Mouse (Mus musculus) stomach, postnatal 0 days (tissue): ENCODE measurements around the gene Psen2. TPM values are rescaled to one million over a fixed set of nuclear protein-coding genes. Genes with fewer than 3 reads are reported as not detected.

Experiments used
- ATAC-seq: fragments of 200-750 bp; cut with Nextera tagmentation; 2 replicates; pipeline ENCODE4 v1.8.0; 2017; ENCODE audit not compliant: low FRiP score, low TSS enrichment
- DNase-seq: peaks from one replicate; pipeline ENCODE4 v3.0.0-alpha.2; 2016; ENCODE audit warnings: low spot score
- H3K27ac ChIP-seq: fragments of 300-500 bp; sonication (generic); replicated peaks from 2 replicates; pipeline ENCODE4 v1.5.1; 2014; ENCODE audit warnings: mild to moderate bottlenecking, control low read depth
- H3K27me3 ChIP-seq: fragments of 300-500 bp; sonication (generic); 2 replicates; pipeline ENCODE4 v1.6.1; 2014; ENCODE audit warnings: low read length; ENCODE audit not compliant: control insufficient read depth, insufficient read depth
- H3K36me3 ChIP-seq: fragments of 300-500 bp; sonication (generic); 2 replicates; pipeline ENCODE4 v1.6.1; 2014; ENCODE audit warnings: low read length, mixed read lengths; ENCODE audit not compliant: control insufficient read depth, insufficient read depth
- H3K4me1 ChIP-seq: fragments of 300-500 bp; sonication (generic); replicated peaks from 2 replicates; pipeline ENCODE4 v1.6.1; 2014; ENCODE audit warnings: antibody characterized with exemption; ENCODE audit not compliant: control insufficient read depth, insufficient read depth
- H3K4me2 ChIP-seq: fragments of 300-500 bp; sonication (generic); replicated peaks from 2 replicates; pipeline ENCODE4 v1.6.1; 2014; ENCODE audit warnings: low read depth, mild to moderate bottlenecking, control low read depth, moderate library complexity
- H3K4me3 ChIP-seq: fragments of 300-500 bp; sonication (generic); 2 replicates; pipeline ENCODE4 v1.5.1; 2014; ENCODE audit warnings: low read depth, low read length, control low read depth
- H3K9ac ChIP-seq: fragments of 300-500 bp; sonication (generic); 2 replicates; pipeline ENCODE4 v1.6.1; 2014; ENCODE audit warnings: mild to moderate bottlenecking, low read length, control low read depth, mixed read lengths
- H3K9me3 ChIP-seq: fragments of 300-500 bp; sonication (generic); 2 replicates; pipeline ENCODE4 v1.6.1; 2016; ENCODE audit warnings: low read length; ENCODE audit not compliant: control insufficient read depth
- CTCF ChIP-seq: IDR thresholded peaks from 2 replicates; pipeline ENCODE4 v1.5.1; 2016; ENCODE audit warnings: antibody characterized with exemption, low read depth, mild to moderate bottlenecking, moderate library complexity
- EP300 ChIP-seq: optimal IDR thresholded peaks from 2 replicates; pipeline ENCODE3; 2016; ENCODE audit warnings: antibody characterized with exemption
- WGBS: fragments of 180-500 bp; shearing (Covaris S2); extraction: QIAGEN DNeasy Blood & Tissue Kit; methylation state at CpG from one replicate; pipeline ENCODE4 v1.1.7; 2014; 5-methylcytosine and 5-hydroxymethylcytosine counted together
- polyA plus RNA-seq: library from polyadenylated mRNA; unstranded; fragments of >200 nt; fragmentation: Nextera tagmentation; extraction: Ambion mirVana; gene quantifications from 2 replicates; pipeline ENCODE4 v1.2.1, GENCODE M21; 2015

Psen2 gene
- polyA plus RNA-seq, 1 experiment from 2014 or later: 14.3 TPM

- no peak overlapping the region for H3K4me3 ChIP-seq
- no peak overlapping the region for H3K9ac ChIP-seq
- no peak overlapping the region for H3K4me2 ChIP-seq
- H3K27ac ChIP-seq: no peak overlapping the region
- H3K9me3 ChIP-seq: no peaks in the 10 kb centered on the region
- WGBS: 66% methylated on average over 9 of the region's 9 CpGs
- no peak for TF ChIP-seq CTCF
- TF ChIP-seq EP300: no peak
- no peaks in the 10 kb centered on the region for H3K4me1 ChIP-seq
- no peaks in the 10 kb centered on the region for H3K36me3 ChIP-seq
- no peak for DNase-seq
- no peaks in the 10 kb centered on the region for H3K27me3 ChIP-seq
- ATAC-seq: no peak
Observed at GRCm38 (mm10) chr1:180210781-180211271, 52.4 kb downstream of the Psen2 start.

- H3K4me3 ChIP-seq: no peak overlapping the region
- no peak overlapping the region for H3K4me2 ChIP-seq
- no peaks in the 10 kb centered on the region for H3K9me3 ChIP-seq
- ATAC-seq (no peak), DNase-seq (no peak)
- H3K9ac ChIP-seq: no peak overlapping the region
- no peak overlapping the region for H3K27ac ChIP-seq
- TF ChIP-seq EP300: no peak
- no peak for TF ChIP-seq CTCF
- H3K27me3 ChIP-seq: no peaks in the 10 kb centered on the region
- H3K4me1 ChIP-seq: no peaks in the 10 kb centered on the region
- WGBS: 69% methylated on average over 4 of the region's 4 CpGs
- no peaks in the 10 kb centered on the region for H3K36me3 ChIP-seq
Observed at GRCm38 (mm10) chr1:180210031-180210432, 53.2 kb downstream of the Psen2 start.

GRCm38 (mm10) chr1:180208370-180208769 is 54.9 kb downstream of the Psen2 start:
- Histone ChIP-seq H3K4me1 (no peaks in the 10 kb centered on the region), H3K4me3 (no peak overlapping the region), H3K27ac (no peak overlapping the region), H3K9ac (no peak overlapping the region), H3K9me3 (no peaks in the 10 kb centered on the region), H3K36me3 (no peaks in the 10 kb centered on the region), H3K4me2 (no peak overlapping the region), H3K27me3 (no peaks in the 10 kb centered on the region)
- TF ChIP-seq CTCF (no peak), EP300 (no peak)
- WGBS: 78% methylated on average over 3 of the region's 3 CpGs
- DNase-seq: no peak
- ATAC-seq: no peak

GRCm38 (mm10) chr1:180200722-180201121 is 62.5 kb downstream of the Psen2 start:
- Histone ChIP-seq H3K9me3 (no peaks in the 10 kb centered on the region), H3K4me3 (no peak overlapping the region), H3K27ac (no peak overlapping the region), H3K4me1 (no peaks in the 10 kb centered on the region), H3K4me2 (no peak overlapping the region), H3K9ac (no peak overlapping the region), H3K36me3 (no peaks in the 10 kb centered on the region), H3K27me3 (no peaks in the 10 kb centered on the region)
- 48% methylated on average over 5 of the region's 5 CpGs for WGBS
- no peak for TF ChIP-seq CTCF
- no peak for TF ChIP-seq EP300
- DNase-seq (no peak), ATAC-seq (no peak)

DNA sequence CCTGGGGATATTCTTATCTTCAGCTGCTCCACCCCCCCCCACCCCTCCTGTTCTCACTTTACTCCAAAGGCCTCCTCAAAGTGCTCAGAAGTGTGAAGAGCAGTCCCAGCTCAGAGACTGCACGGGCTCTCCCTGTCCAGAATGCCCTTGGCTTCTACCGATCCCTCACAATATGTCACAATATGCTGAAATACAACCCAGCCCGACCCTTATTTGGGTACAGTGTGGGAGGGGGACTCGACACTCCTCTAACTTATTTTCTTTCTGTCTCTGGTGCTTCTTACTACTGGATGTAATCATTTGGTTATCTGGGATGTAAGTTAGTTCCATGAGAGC is 63.6 kb downstream of the Psen2 start:
- ATAC-seq: no peak
- no peak overlapping the region for H3K4me3 ChIP-seq
- H3K9ac ChIP-seq: no peak overlapping the region
- H3K4me1 ChIP-seq: peaks cover 2% of the 10 kb centered on the region; the same call in 1 of the 2 replicates
- no peak overlapping the region for H3K4me2 ChIP-seq
- H3K27ac ChIP-seq: no peak overlapping the region
- TF ChIP-seq EP300: no peak
- TF ChIP-seq CTCF: no peak
- DNase-seq: no peak
- H3K27me3 ChIP-seq: no peaks in the 10 kb centered on the region
- H3K36me3 ChIP-seq: no peaks in the 10 kb centered on the region
- no peaks in the 10 kb centered on the region for H3K9me3 ChIP-seq
- 56% methylated on average over 4 of the region's 4 CpGs for WGBS

DNA sequence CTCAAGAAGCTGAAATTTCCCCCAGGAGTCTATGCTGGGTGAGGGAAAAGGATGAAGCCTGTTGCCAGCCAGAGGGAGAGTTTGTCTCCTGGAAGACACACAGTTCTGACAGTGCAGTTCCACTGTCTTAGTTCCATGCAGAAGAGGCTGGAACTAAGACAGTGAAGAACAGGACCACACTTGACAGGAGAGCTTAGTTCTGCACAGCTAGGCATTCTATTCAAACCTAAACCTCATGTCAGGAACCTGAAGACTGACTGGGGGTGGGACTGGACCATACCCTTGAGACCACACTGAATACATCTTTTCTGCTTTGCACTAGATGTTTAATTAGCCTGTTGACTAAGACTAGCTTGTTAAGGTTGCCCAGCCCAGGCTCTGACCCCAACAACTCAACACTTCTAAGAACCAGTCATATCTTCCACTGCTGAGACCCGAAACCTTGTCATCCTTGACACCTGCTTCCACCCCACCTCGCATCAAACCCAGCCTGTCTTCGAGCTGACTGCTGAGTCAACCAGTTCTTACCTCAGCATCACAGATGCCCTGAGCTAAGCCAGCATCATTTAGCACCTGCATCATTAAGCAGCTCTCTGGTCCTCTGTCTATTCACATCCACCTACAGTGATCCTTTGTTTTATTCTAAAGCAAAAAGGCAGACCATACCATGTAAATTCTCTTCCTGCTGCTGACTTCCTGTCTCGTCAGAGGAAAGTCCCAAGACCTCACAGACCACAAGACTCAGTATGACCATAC is 64.1 kb downstream of the Psen2 start, which contains the start of gene Coq8a:
Gene Coq8a, minus strand, starts transcription at position 644 of the 756 bp plus-strand sequence.
- Histone ChIP-seq H3K27ac (no peak within 1 kb of the TSS), H3K4me2 (no peak within 1 kb of the TSS), H3K4me1 (peaks cover 5% of the 10 kb centered on the region; the same call in 1 of the 2 replicates), H3K27me3 (no peaks in the 10 kb centered on the region), H3K9ac (no peak within 1 kb of the TSS), H3K9me3 (no peaks in the 10 kb centered on the region), H3K36me3 (no peaks in the 10 kb centered on the region), H3K4me3 (no peak within 1 kb of the TSS)
- ATAC-seq: no peak
- no peak for DNase-seq
- 64% methylated on average over 4 of the region's 4 CpGs for WGBS
- TF ChIP-seq EP300: no peak
- TF ChIP-seq CTCF: no peak
